Comparison of ENCODE assay signal across 17 mouse cellular contexts in genomic region chr12:31862668-31863538, GRCm38 (mm10).
A peak's percentile ranks its signal among the peaks of the same experiment; 100 is the strongest.
DNase-seq lines count a peak whose midpoint lies in the region; ATAC-seq lines count a peak whose summit lies in the region.
"Had no signal": no experiment of that assay in that cellular context is flagged by ENCODE, and none has a peak within 500 bp of the region (broad histone marks: within the 10 kb centered on the region; RNA-seq: fewer than 3 reads in every experiment).

No protein-coding gene starts in this region.

- WGBS in heart, embryonic 13.5 days, result 44% methylated on average over 16 of the region's 16 CpGs
- 36% methylated on average over 16 of the region's 16 CpGs for WGBS in liver, embryonic 15.5 days (ENCODE audit: insufficient replicate concordance)
- 92% methylated on average over 16 of the region's 16 CpGs for WGBS in embryonic facial prominence, embryonic 10.5 days

- no peaks in the 10 kb centered on the region for H3K27me3 ChIP-seq in heart, embryonic 13.5 days (replicated peaks)
- no peaks in the 10 kb centered on the region for H3K27me3 ChIP-seq in liver, embryonic 15.5 days
- no peaks in the 10 kb centered on the region for H3K27me3 ChIP-seq in embryonic facial prominence, embryonic 10.5 days (replicated peaks; ENCODE audit: low read depth, poor library complexity, severe bottlenecking)
- H3K27me3 ChIP-seq: forebrain, embryonic 15.5 days; neural tube, embryonic 12.5 days had no signal

- H3K4me1 ChIP-seq in heart, embryonic 13.5 days, result peaks cover 24% of the 10 kb centered on the region
- H3K4me1 ChIP-seq in liver, embryonic 15.5 days (replicated peaks), result peaks cover 13% of the 10 kb centered on the region
- H3K4me1 ChIP-seq in embryonic facial prominence, embryonic 10.5 days, result no peaks in the 10 kb centered on the region
- H3K4me1 ChIP-seq: forebrain, embryonic 15.5 days; midbrain, embryonic 10.5 days; neural tube, embryonic 12.5 days had no signal

- H3K4me2 ChIP-seq in heart, embryonic 13.5 days, result peak overlapping the region; percentile 47
- peak overlapping the region; percentile 46 for H3K4me2 ChIP-seq in liver, embryonic 15.5 days
- H3K4me2 ChIP-seq: forebrain, embryonic 15.5 days; neural tube, embryonic 12.5 days had no signal

- DNase-seq in heart, adult 8-10 months (ENCODE audit: low spot score), result no peak
- peak; percentile 28 for DNase-seq in 416B (ENCODE audit: low read depth)
- DNase-seq in embryonic facial prominence, embryonic 10.5 days (ENCODE audit: low spot score), result no peak
- DNase-seq in right cerebral cortex, adult 18-20 months, result no peak
- no peak for DNase-seq in right cerebral cortex, adult 2 months (ENCODE audit: low spot score in 2 of 2)
- DNase-seq: adrenal gland, postnatal 10 days; cerebellum, postnatal 14 days; kidney, adult 9 months; kidney, postnatal 4 days; lung, postnatal 10 days had no signal

- H3K27ac ChIP-seq in heart, embryonic 13.5 days (replicated peaks), result no peak overlapping the region
- no peak overlapping the region for H3K27ac ChIP-seq in liver, embryonic 15.5 days (replicated peaks)
- H3K27ac ChIP-seq in embryonic facial prominence, embryonic 10.5 days (replicated peaks), result no peak overlapping the region
- H3K27ac ChIP-seq: forebrain, embryonic 15.5 days; midbrain, embryonic 10.5 days; neural tube, embryonic 12.5 days had no signal

- no peak for ATAC-seq in heart, embryonic 13.5 days (ENCODE audit: extremely low read depth, insufficient number of reproducible peaks, low FRiP score, low TSS enrichment)
- peak; percentile 82 for ATAC-seq in common myeloid progenitor, adult 5-6 weeks (replicated peaks; ENCODE audit: low read depth, poor library complexity, severe bottlenecking)
- ATAC-seq in liver, embryonic 15.5 days (ENCODE audit: insufficient read depth), result peak; percentile 71
- ATAC-seq: forebrain, embryonic 15.5 days; inflammation-experienced regulatory T-cells, adult 6 months had no signal

- no peaks in the 10 kb centered on the region for H3K36me3 ChIP-seq in heart, embryonic 13.5 days
- H3K36me3 ChIP-seq in liver, embryonic 15.5 days (replicated peaks), result no peaks in the 10 kb centered on the region
- H3K36me3 ChIP-seq in embryonic facial prominence, embryonic 10.5 days (replicated peaks), result no peaks in the 10 kb centered on the region
- H3K36me3 ChIP-seq: forebrain, embryonic 15.5 days; midbrain, embryonic 10.5 days; neural tube, embryonic 12.5 days had no signal

- no peak overlapping the region for H3K4me3 ChIP-seq in heart, embryonic 13.5 days
- H3K4me3 ChIP-seq in liver, embryonic 15.5 days (replicated peaks), result 0 out of 2 replicates have a peak overlapping the region, but pooled peaks have one; percentile 11
- no peak overlapping the region for H3K4me3 ChIP-seq in embryonic facial prominence, embryonic 10.5 days
- H3K4me3 ChIP-seq: forebrain, embryonic 15.5 days; midbrain, embryonic 10.5 days; neural tube, embryonic 12.5 days had no signal

- no peaks in the 10 kb centered on the region for H3K9me3 ChIP-seq in heart, embryonic 13.5 days
- H3K9me3 ChIP-seq in liver, embryonic 15.5 days (replicated peaks), result no peaks in the 10 kb centered on the region
- no peaks in the 10 kb centered on the region for H3K9me3 ChIP-seq in embryonic facial prominence, embryonic 10.5 days
- H3K9me3 ChIP-seq: forebrain, embryonic 15.5 days; midbrain, embryonic 10.5 days; neural tube, embryonic 12.5 days had no signal

- H3K9ac ChIP-seq in heart, embryonic 13.5 days, result peak overlapping the region; percentile 26; the same call in 1 of the 2 replicates
- no peak overlapping the region for H3K9ac ChIP-seq in liver, embryonic 15.5 days
- H3K9ac ChIP-seq: forebrain, embryonic 15.5 days; neural tube, embryonic 12.5 days had no signal
